Mouse (Mus musculus) frontal cortex, postnatal 36 days (tissue): ENCODE measurements around the gene Men1.

Experiments
- DNase-seq, 2 experiments: peaks; one replicate each; pipeline ENCODE4 v3.0.0; 2022; ENCODE audit warnings: low spot score in 2 of 2

Gene Men1

GRCm38 (mm10) chr19:6364317-6364725 is 29.5 kb downstream of the Men1 start:
- DNase-seq: peak; percentile 92

DNA sequence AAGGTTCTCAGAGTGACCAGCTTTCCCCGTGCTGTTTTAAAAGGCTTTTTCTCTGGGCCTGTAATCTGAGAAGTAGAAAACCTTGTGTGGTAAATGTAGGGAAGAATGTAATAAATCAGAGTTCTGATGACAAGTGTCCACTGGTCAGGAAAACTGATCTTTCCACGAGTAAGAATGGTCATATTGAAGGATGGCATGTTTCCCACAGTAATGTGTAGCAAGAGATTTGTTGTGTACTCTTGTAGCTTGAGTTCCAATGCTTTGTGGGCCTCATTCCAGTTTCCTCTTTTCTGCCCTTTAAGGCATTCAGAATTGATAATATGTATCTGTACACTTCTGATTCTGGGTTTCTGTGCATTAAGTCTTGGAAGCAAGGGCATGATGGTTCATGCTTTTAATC is 30.1 kb downstream of the Men1 start:
- DNase-seq: no peak

- no peak for DNase-seq
Measured at GRCm38 (mm10) chr19:6370175-6370574, 35.4 kb downstream of the Men1 start.

GRCm38 (mm10) chr19:6372433-6372832 is 37.7 kb downstream of the Men1 start:
- DNase-seq: no peak

- DNase-seq: peak; percentile 68 to 80
Measured at GRCm38 (mm10) chr19:6373539-6374400, 39.0 kb downstream of the Men1 start.

GRCm38 (mm10) chr19:6374571-6374970 is 39.8 kb downstream of the Men1 start:
- no peak for DNase-seq

- DNase-seq: no peak
Measured at GRCm38 (mm10) chr19:6375423-6376254, 40.9 kb downstream of the Men1 start.

GRCm38 (mm10) chr19:6376255-6376564 is 41.4 kb downstream of the Men1 start:
- no peak for DNase-seq

GRCm38 (mm10) chr19:6376643-6377042 is 41.9 kb downstream of the Men1 start:
- DNase-seq: no peak

DNA sequence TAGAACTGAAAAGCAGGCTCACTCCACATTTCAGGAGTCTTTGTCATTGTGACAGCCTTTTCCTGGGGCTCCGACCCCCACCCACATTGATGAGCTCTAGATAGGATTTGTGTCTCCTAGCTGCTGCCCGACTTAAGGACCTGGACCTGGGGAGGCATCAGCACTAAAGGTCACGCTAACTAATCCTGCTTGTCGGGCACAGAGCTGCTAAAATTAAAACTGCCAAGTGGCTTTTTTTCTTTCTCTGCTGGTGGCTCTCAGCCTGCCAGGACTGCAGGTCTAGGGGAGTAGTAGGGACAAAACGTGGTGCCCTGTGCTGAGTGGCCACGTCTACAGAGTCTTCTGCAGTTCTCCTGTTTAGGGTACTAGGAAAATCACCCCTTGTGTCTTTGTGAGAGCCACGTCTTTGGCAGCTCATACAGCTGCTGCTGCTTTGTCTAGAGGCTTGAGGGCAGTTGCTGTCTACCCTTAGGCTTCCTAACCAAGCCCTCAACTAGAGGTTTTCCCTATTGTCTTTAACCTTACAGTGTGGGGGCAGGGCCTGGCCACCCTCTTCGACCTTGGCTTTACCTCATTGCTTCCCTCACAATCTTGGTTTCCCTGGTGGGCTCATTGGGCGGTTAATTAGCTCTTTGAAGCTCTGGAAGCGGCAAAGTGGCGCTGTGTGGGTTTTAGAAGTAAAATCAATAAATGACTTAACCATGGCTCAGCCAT is 42.7 kb downstream of the Men1 start:
- DNase-seq: no peak

DNA sequence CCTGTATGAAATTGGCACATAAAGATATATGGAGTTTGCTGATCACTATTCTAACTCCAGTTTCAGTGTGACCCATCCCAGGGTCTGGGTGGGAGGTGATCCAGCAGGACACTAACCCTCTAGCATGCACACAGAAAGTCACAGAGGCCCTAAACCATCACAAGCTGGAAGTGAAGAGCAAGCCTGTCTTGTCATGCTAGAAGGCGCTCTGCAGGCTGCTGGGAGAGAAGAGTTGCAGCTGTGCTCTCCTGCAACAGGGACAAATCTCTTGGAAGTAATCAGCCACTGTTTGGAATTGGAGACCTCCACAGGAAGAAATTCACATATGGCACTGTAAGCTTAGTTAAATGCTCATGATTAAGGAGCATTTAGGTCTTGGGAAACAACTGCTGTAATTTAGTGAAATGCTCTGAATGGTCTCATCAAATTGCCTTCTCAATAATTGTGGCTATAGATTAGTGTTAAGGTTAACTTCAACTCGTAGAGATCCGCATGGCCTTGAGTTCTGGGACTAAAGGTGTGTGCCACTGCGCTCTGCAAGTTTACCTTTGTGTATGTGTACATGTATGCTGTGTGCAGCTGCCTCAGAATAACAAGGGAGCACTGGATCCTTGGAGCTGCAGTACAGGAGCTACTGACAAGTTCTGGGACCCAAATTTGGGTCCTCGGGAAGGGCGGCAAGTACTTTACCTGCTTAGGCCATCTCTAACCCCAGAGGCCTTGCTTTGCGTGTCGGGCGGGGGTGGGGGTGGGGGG is 45.8 kb downstream of the Men1 start:
- DNase-seq: no peak

DNA sequence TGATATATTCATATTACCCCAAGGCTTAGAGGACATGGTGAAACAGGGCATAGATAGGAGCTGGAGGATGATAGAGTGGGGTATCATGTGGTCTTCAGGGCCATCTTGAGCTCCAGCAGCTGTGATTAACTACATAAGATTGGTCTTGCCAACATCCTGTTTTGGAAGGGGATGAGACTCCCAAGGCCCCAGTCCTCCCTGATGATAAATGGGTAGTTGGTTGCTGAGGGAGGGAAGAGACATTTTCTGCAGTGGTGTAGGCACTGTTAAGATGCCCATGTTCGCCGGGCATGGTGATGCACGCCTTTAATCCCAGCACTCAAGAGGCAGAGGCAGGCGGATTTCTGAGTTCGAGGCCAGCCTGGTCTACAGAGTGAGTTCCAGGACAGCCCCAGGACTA is 46.5 kb downstream of the Men1 start:
- DNase-seq: no peak

GRCm38 (mm10) chr19:6382323-6382924 is 47.6 kb downstream of the Men1 start:
- DNase-seq: no peak

DNA sequence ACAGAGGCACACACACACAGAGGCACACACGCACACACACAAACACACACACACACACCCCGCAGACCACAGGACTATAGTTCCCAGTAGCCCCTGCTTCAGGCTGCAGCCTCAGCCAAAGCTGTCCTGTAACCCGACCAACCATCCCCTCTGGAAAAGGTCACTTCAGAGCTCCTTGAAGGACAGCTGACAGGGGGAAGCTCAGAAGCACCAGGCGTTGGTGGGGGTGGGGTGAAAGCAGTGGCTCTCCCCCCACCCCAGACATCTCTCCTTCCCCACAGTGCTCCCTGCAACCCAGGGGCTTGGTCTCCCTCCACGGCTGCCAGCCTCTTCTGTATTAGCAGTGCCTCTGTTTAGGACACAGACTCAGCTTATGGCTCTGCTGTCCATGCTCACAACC is 48.7 kb downstream of the Men1 start:
- no peak for DNase-seq

DNA sequence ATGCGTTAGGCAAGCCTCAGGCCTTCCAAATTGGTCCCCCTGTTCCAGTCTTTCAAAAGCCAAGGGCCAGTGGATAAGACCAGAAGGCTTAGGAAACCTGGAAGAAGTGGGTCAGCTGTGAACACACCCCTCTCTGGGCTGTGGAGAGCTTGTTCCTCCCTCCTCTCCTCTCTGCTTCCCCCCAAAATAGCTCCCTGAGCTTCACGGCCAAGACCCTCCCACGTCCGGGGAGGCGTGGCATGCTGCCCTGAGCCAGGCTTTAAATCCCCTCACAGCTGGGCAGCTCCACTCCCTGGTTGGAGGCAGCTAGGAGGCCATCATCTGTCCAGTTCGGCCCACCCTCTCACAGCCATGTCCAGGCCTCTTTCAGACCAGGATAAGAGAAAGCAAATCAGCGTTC is 49.3 kb downstream of the Men1 start, which contains the start of gene Pygm:
Gene Pygm (plus strand): TSS at position 272 of the 400 bp plus-strand sequence.
- peak; percentile 71 to 72 for DNase-seq

DNA sequence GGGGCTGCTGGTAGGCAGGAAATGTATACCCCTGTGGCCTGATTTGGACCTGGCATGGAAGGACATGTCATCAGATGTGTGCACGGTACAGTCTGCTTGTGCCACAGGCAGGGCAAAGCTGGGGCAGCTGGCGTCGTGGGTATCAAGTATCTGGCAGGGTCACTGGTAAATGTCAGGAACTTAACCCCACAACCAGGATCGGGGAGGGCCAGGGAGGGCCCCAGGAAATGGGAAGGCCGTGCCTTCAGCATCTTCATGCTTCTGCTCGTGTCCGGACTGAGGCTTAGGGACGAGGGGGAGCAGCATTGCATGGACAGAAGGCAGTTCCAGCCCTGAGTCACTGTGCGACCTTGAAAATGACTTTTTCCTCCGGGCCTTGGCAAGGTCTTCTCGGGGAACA is 50.2 kb downstream of the Men1 start:
- no peak for DNase-seq

- DNase-seq: no peak
Measured at GRCm38 (mm10) chr19:6385419-6385818, 50.6 kb downstream of the Men1 start.

- no peak for DNase-seq
Measured at GRCm38 (mm10) chr19:6385821-6386220, 51.0 kb downstream of the Men1 start.

DNA sequence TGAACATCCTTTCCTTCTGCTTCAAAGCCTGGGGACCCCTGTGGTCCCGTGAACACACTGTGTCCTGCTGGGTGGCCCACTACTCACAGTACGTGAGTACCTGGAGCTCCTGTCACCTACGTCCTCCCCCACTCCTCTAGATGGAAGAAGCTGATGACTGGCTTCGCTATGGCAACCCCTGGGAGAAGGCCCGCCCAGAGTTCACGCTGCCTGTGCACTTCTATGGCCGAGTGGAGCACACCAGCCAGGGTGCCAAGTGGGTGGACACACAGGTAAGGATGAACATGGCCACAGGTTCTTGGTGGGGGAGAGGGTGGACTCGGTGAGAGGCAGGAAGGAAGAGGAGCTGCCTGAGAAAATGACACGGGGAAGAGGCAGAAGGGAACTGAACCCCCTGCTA is 51.5 kb downstream of the Men1 start:
- no peak for DNase-seq

DNA sequence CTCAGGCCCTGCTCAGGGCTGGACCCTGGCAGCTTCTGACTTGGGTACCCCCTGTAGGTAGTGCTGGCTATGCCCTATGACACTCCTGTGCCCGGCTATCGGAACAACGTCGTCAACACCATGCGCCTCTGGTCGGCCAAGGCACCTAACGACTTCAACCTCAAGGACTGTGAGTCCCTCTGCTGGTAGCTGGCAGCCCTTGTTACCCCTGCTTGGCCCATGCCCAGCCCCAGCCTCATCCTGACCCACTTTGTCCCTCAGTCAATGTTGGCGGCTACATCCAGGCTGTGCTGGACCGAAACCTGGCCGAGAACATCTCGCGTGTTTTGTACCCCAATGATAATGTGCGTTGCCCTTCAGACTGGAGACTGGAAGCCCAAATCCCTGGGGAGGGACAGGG is 53.2 kb downstream of the Men1 start:
- no peak for DNase-seq

GRCm38 (mm10) chr19:6389803-6390202 is 55.0 kb downstream of the Men1 start:
- DNase-seq: no peak
